Mouse (Mus musculus) hindbrain, embryonic 13.5 days (tissue): Measurements from ENCODE around the gene Dbf4. TPM values are rescaled to one million over a fixed set of nuclear protein-coding genes. Genes with fewer than 3 reads are reported as not detected.
A peak's percentile ranks its signal among the peaks of the same experiment; 100 is the strongest.

Experiments
- ATAC-seq: fragments of 200-750 bp; cut with Nextera tagmentation; 2 replicates; pipeline ENCODE4 v1.8.0; 2017; ENCODE audit warnings: moderate TSS enrichment; ENCODE audit not compliant: low FRiP score
- H3K27ac ChIP-seq: fragments of 300-500 bp; sonication (generic); 2 replicates; pipeline ENCODE4 v1.5.1; 2015; ENCODE audit warnings: inconsistent platforms, mild to moderate bottlenecking, moderate library complexity
- H3K27me3 ChIP-seq: fragments of 300-500 bp; sonication (generic); 2 replicates; pipeline ENCODE4 v1.6.1; 2015; ENCODE audit warnings: mild to moderate bottlenecking, inconsistent platforms
- H3K36me3 ChIP-seq: fragments of 300-500 bp; sonication (generic); 2 replicates; pipeline ENCODE4 v1.6.1; 2015; ENCODE audit warnings: mild to moderate bottlenecking, inconsistent platforms
- H3K4me1 ChIP-seq: fragments of 300-500 bp; sonication (generic); replicated peaks from 2 replicates; pipeline ENCODE4 v1.6.1; 2015; ENCODE audit warnings: inconsistent platforms
- H3K4me2 ChIP-seq: fragments of 300-500 bp; sonication (generic); 2 replicates; pipeline ENCODE4 v1.6.1; 2015; ENCODE audit warnings: inconsistent platforms, mild to moderate bottlenecking, moderate library complexity
- H3K4me3 ChIP-seq: fragments of 300-500 bp; sonication (generic); 2 replicates; pipeline ENCODE4 v1.5.1; 2015; ENCODE audit warnings: mild to moderate bottlenecking, inconsistent platforms
- H3K9ac ChIP-seq: fragments of 300-500 bp; sonication (generic); 2 replicates; pipeline ENCODE4 v1.6.1; 2015; ENCODE audit warnings: mild to moderate bottlenecking, inconsistent platforms
- H3K9me3 ChIP-seq: fragments of 300-500 bp; sonication (generic); 2 replicates; pipeline ENCODE4 v1.6.1; 2016; ENCODE audit warnings: inconsistent platforms
- WGBS: fragments of 180-500 bp; shearing (Covaris S2); methylation state at CpG from one replicate; pipeline ENCODE4 v1.1.7; 2015; 5-methylcytosine and 5-hydroxymethylcytosine counted together
- polyA plus RNA-seq: library from polyadenylated mRNA; unstranded; fragments of >200 nt; fragmentation: Nextera tagmentation; extraction: Ambion mirVana; gene quantifications from 2 replicates; pipeline ENCODE4 v1.2.1, GENCODE M21; 2015

The Dbf4 gene
- 14.8 and 16.5 TPM in 2 replicates for polyA plus RNA-seq

DNA sequence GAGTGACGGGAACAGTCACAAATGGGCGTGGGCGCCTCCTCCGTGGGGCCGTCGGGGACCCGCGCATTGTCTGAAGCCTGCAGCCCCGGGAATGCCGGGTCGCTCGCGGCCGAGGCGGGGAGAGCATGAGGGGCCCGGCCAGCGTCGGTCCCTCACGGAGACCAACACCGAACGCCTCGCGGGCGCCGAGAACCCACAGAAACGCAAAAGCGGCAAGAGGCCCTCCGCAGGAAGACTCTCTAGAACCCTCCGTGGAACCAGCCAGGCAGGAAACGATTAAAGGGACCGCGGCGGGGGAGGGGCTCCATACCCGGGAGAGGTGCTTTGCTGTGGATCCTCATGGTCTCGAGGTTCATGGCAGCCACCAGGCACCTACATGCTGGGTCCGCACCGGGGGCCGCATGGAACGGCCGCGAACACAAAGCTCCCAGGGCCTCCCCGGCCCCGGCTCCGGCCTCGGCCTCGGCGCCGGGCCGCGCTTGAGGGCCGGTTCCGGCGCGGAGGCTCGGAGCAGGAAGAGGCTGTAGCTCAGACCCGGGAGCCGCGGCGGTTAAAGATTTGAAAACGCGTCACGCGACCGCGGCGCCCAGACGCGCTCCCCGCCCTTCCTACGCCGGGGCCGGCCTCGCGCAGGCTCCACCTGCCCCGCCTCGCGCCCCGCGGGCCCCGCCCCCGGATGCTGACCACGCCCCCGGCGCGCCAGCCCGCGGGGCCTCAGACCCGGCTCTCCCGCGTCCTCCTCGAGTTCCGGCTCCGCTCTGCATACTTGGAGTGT lies at the start of gene Dbf4, which contains the start of gene Slc25a40:
Dbf4 (minus strand) TSS at position 560 of the 775 bp plus-strand sequence.
Slc25a40 (plus strand) TSS at position 694 of the 775 bp plus-strand sequence.
- H3K27me3 ChIP-seq, result no peaks in the 10 kb centered on the region
- peak within 1 kb of the TSS; percentile 83 for H3K4me2 ChIP-seq
- peak within 1 kb of the TSS; percentile 86 for H3K4me3 ChIP-seq
- H3K9ac ChIP-seq, result peak within 1 kb of the TSS; percentile 89
- peak; percentile 98 for ATAC-seq
- H3K27ac ChIP-seq, result peak within 1 kb of the TSS; percentile 83
- peaks cover 7% of the 10 kb centered on the region for H3K36me3 ChIP-seq
- no peaks in the 10 kb centered on the region for H3K9me3 ChIP-seq
- WGBS, result under 1% methylated on average over 93 of the region's 93 CpGs
- peaks cover 18% of the 10 kb centered on the region for H3K4me1 ChIP-seq

DNA sequence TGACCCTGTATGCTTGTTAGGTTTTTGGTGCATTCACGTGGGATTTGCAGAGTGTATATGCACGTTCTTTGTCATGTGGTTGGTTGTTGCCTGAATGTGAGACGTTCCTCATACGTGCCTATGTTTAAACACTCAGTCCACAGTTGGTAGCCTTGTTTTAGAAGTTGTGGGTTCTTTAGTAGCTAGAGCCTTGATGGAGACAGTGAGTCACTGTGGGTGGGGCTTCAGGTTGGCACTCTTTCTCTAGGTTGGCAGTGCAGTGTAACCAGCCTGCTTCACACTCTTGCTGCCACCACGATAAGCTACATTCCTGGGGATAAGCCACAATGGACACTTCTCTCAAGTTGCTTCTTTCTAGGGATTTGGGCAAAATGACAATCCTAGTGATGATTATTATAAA lies 34.0 kb upstream of the Dbf4 start:
- no peak overlapping the region for H3K9ac ChIP-seq
- H3K36me3 ChIP-seq, result peaks cover 20% of the 10 kb centered on the region
- no peak overlapping the region for H3K4me2 ChIP-seq
- no peak for ATAC-seq
- H3K27me3 ChIP-seq, result no peaks in the 10 kb centered on the region
- H3K4me1 ChIP-seq, result no peaks in the 10 kb centered on the region
- no peak overlapping the region for H3K27ac ChIP-seq
- WGBS, result 94% methylated on average over 5 of the region's 5 CpGs
- no peaks in the 10 kb centered on the region for H3K9me3 ChIP-seq
- H3K4me3 ChIP-seq, result no peak overlapping the region

- Histone ChIP-seq H3K4me1 (no peaks in the 10 kb centered on the region), H3K9me3 (no peaks in the 10 kb centered on the region), H3K4me2 (no peak overlapping the region), H3K27me3 (no peaks in the 10 kb centered on the region), H3K4me3 (no peak overlapping the region), H3K36me3 (peaks cover 17% of the 10 kb centered on the region), H3K27ac (no peak overlapping the region), H3K9ac (no peak overlapping the region)
- no peak for ATAC-seq
Observed at GRCm38 (mm10) chr5:8455565-8455964, 33.0 kb upstream of the Dbf4 start.

GRCm38 (mm10) chr5:8439095-8439494 lies 16.6 kb upstream of the Dbf4 start:
- Histone ChIP-seq H3K4me1 (no peaks in the 10 kb centered on the region), H3K27me3 (no peaks in the 10 kb centered on the region), H3K4me3 (no peak overlapping the region), H3K36me3 (peaks cover 4% of the 10 kb centered on the region; the same call in 1 of the 2 replicates), H3K9ac (no peak overlapping the region), H3K4me2 (no peak overlapping the region), H3K27ac (no peak overlapping the region), H3K9me3 (no peaks in the 10 kb centered on the region)
- WGBS, result 72% methylated on average over 2 of the region's 2 CpGs
- ATAC-seq, result no peak

GRCm38 (mm10) chr5:8437481-8438156 lies 15.1 kb upstream of the Dbf4 start:
- 97% methylated on average over 5 of the region's 5 CpGs for WGBS
- Histone ChIP-seq H3K27me3 (no peaks in the 10 kb centered on the region), H3K4me1 (no peaks in the 10 kb centered on the region), H3K4me2 (no peak overlapping the region), H3K4me3 (no peak overlapping the region), H3K9ac (no peak overlapping the region), H3K36me3 (peaks cover 4% of the 10 kb centered on the region; the same call in 1 of the 2 replicates), H3K9me3 (no peaks in the 10 kb centered on the region), H3K27ac (no peak overlapping the region)
- no peak for ATAC-seq

DNA sequence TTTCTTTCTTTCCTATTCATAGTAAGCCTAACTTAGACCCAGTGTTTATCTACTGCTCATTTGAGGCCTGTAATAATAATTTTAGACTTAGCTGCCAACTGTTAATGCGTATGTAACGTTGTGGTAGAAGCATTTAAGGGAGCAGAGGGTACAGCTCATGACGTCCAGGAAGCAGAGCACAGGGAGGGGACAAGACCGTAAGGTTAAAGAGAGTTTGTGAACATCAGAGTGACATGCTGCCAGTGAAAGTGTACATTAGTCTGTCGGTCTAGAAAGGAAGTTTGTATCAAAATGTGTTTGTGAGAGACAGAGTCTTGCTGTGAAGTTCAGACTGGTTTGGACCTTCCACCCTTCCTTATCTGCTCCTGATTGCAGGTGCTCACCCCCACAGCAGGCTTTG lies 3.4 kb upstream of the Dbf4 start:
- peaks cover 16% of the 10 kb centered on the region for H3K4me1 ChIP-seq
- H3K27me3 ChIP-seq, result no peaks in the 10 kb centered on the region
- no peak overlapping the region for H3K4me3 ChIP-seq
- H3K4me2 ChIP-seq, result no peak overlapping the region
- no peak overlapping the region for H3K9ac ChIP-seq
- no peak for ATAC-seq
- no peak overlapping the region for H3K27ac ChIP-seq
- H3K9me3 ChIP-seq, result no peaks in the 10 kb centered on the region
- 81% methylated on average over 5 of the region's 5 CpGs for WGBS
- H3K36me3 ChIP-seq, result no peaks in the 10 kb centered on the region

DNA sequence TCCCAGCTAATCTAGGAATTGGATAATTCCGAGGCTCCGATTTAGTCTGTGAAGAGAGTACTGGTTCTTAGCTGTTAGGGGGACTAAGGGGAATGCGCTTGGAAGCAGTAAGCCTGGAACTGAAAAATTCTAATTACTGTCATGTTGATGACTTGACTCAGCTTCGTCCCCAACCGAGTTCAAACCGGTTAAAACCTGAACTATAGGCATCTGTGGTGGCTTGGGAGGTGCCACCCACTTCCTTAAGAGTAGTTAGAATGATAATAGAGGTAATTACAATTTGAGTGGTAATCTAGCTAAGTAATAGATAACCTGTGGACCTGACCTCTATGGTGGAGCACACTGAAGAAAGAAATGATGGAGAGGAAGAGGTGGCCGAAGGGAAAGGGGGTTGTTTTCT lies 1.6 kb upstream of the Dbf4 start:
- Histone ChIP-seq H3K9ac (peak overlapping the region; percentile 89; the same call in 1 of the 2 replicates), H3K4me1 (peaks cover 18% of the 10 kb centered on the region), H3K4me3 (peak overlapping the region; percentile 86), H3K27me3 (no peaks in the 10 kb centered on the region), H3K9me3 (no peaks in the 10 kb centered on the region), H3K27ac (no peak overlapping the region), H3K36me3 (0 out of 2 replicates have a peak, but pooled peaks cover 2% of the 10 kb centered on the region), H3K4me2 (peak overlapping the region; percentile 83)
- 15% methylated on average over 7 of the region's 7 CpGs for WGBS
- no peak for ATAC-seq

DNA sequence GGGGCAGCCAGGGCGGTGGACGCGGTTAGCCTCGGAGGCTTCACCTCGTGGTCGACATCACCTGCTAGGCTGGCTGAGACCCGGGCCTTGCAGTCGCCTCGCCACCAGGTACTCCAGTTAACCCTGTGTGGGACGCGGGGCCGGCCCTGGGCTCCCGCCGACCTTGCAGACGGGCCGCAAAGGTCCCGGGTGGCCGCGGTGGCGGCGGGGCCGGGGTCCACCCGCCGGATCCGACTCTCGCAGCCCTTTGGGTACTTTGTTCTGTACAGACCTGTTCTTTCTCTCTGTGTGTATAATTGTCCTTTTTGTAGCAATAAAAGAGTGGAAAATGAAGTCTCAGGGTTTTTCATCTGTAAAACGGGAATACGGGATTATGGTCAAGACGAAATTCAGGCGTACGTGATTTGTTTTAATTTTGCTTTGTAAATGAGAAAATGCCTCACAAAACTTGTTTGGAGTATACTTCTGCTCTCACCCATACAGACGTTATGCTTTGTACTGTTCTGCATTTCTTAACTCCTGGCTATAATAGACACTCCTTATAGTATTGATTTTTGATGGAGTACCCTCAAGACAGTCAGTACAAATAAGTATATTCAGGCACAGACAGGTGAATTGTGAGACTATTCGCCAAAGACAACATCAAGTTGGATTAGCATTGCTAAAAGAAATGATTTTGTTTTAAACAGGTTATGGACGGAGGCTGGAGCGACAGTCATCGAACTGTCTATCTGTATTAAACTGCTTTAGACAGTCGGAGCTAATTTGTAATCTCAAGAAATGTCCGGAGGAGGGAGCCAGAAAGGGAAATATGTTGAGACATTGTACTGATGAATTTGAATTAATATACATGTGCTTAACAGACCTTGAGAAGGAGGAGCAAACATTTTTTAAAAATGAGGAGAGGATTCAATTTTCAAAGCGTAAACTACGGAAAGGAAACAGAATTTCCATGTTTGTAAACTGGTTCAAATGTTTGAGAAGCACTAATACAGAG lies 714 bp upstream of the Dbf4 start:
- Histone ChIP-seq H3K4me3 (peak overlapping the region; percentile 86), H3K27ac (peak overlapping the region; percentile 83), H3K4me2 (peak overlapping the region; percentile 83), H3K9me3 (no peaks in the 10 kb centered on the region), H3K27me3 (no peaks in the 10 kb centered on the region), H3K9ac (peak overlapping the region; percentile 89), H3K4me1 (peaks cover 18% of the 10 kb centered on the region), H3K36me3 (0 out of 2 replicates have a peak, but pooled peaks cover 2% of the 10 kb centered on the region)
- WGBS, result under 1% methylated on average over 40 of the region's 40 CpGs
- 0 out of 2 replicates have a peak, but pooled peaks have one; percentile 13 for ATAC-seq

GRCm38 (mm10) chr5:8421424-8421823 lies 1.1 kb downstream of the Dbf4 start:
- H3K36me3 ChIP-seq, result peaks cover 9% of the 10 kb centered on the region
- H3K9ac ChIP-seq, result no peak overlapping the region
- WGBS, result 19% methylated on average over 3 of the region's 3 CpGs
- ATAC-seq, result no peak
- H3K4me2 ChIP-seq, result peak overlapping the region; percentile 83
- peaks cover 18% of the 10 kb centered on the region for H3K4me1 ChIP-seq
- no peak overlapping the region for H3K27ac ChIP-seq
- H3K4me3 ChIP-seq, result peak overlapping the region; percentile 86
- no peaks in the 10 kb centered on the region for H3K9me3 ChIP-seq
- H3K27me3 ChIP-seq, result no peaks in the 10 kb centered on the region

GRCm38 (mm10) chr5:8417443-8417842 lies 5.1 kb downstream of the Dbf4 start:
- Histone ChIP-seq H3K4me2 (no peak overlapping the region), H3K4me1 (peaks cover 7% of the 10 kb centered on the region), H3K9me3 (no peaks in the 10 kb centered on the region), H3K27me3 (no peaks in the 10 kb centered on the region), H3K36me3 (peaks cover 15% of the 10 kb centered on the region), H3K9ac (no peak overlapping the region), H3K4me3 (no peak overlapping the region), H3K27ac (no peak overlapping the region)
- 55% methylated on average over 1 of the region's 1 CpGs for WGBS
- no peak for ATAC-seq

GRCm38 (mm10) chr5:8416683-8417413 lies 5.7 kb downstream of the Dbf4 start:
- no peak for ATAC-seq

More at GRCm38 (mm10) chr5:8416683-8417413, 5.7 kb downstream of the Dbf4 start:
- Histone ChIP-seq H3K9ac (no peak overlapping the region), H3K36me3 (peaks cover 15% of the 10 kb centered on the region), H3K27me3 (no peaks in the 10 kb centered on the region), H3K4me3 (no peak overlapping the region), H3K4me1 (peaks cover 7% of the 10 kb centered on the region), H3K27ac (no peak overlapping the region), H3K4me2 (no peak overlapping the region), H3K9me3 (no peaks in the 10 kb centered on the region)
- 95% methylated on average over 3 of the region's 3 CpGs for WGBS
